Mouse (Mus musculus) brown adipose tissue, adult 24 weeks (tissue): ENCODE data around the gene Pou2f3. TPM values are rescaled to one million over a fixed set of nuclear protein-coding genes. Genes with fewer than 3 reads are reported as not detected.

ENCODE experiments used
- H3K27ac ChIP-seq: fragments of 200-500 bp; replicated peaks from 2 replicates; pipeline ENCODE4 v1.5.1; 2012; ENCODE audit warnings: low read depth, mild to moderate bottlenecking, low read length
- H3K4me1 ChIP-seq: fragments of 200-500 bp; 2 replicates; pipeline ENCODE4 v1.6.1; 2012; ENCODE audit warnings: low read length, mixed read lengths; ENCODE audit not compliant: control insufficient read depth, insufficient read depth, insufficient read length
- H3K4me3 ChIP-seq: fragments of 200-500 bp; 2 replicates; pipeline ENCODE4 v1.5.1; 2012; ENCODE audit warnings: low read depth, mild to moderate bottlenecking, low read length, moderate library complexity; ENCODE audit not compliant: insufficient read depth
- polyA plus RNA-seq: library from polyadenylated mRNA; stranded (reverse); fragments of >200 nt; gene quantifications from 2 replicates; pipeline ENCODE4 v1.2.4, GENCODE M21; 2012; ENCODE audit not compliant: missing spikeins, insufficient read depth, insufficient read length

Pou2f3 gene
- polyA plus RNA-seq, 1 experiment: not detected

GRCm38 (mm10) chr9:43236576-43236975 is 26.4 kb upstream of the Pou2f3 start:
- Histone ChIP-seq H3K27ac (peak overlapping the region; percentile 68; the same call in 1 of the 2 replicates), H3K4me1 (peaks cover 12% of the 10 kb centered on the region), H3K4me3 (peak overlapping the region; percentile 88; the same call in 1 of the 2 replicates)

- Histone ChIP-seq H3K27ac (no peak overlapping the region), H3K4me3 (no peak overlapping the region), H3K4me1 (peaks cover 16% of the 10 kb centered on the region)
These were observed 25.9 kb upstream of the Pou2f3 start for GRCm38 (mm10) chr9:43236106-43236505.

GRCm38 (mm10) chr9:43235336-43235735 is 25.2 kb upstream of the Pou2f3 start:
- Histone ChIP-seq H3K4me3 (no peak overlapping the region), H3K4me1 (peaks cover 21% of the 10 kb centered on the region), H3K27ac (no peak overlapping the region)

- Histone ChIP-seq H3K4me3 (no peak overlapping the region), H3K4me1 (peaks cover 21% of the 10 kb centered on the region), H3K27ac (no peak overlapping the region)
These were observed 24.3 kb upstream of the Pou2f3 start for GRCm38 (mm10) chr9:43234496-43234895.

- H3K27ac ChIP-seq: no peak overlapping the region
- H3K4me3 ChIP-seq: no peak overlapping the region
- H3K4me1 ChIP-seq: peaks cover 27% of the 10 kb centered on the region
These were observed 23.3 kb upstream of the Pou2f3 start for GRCm38 (mm10) chr9:43233515-43233914.

GRCm38 (mm10) chr9:43233044-43233443 is 22.9 kb upstream of the Pou2f3 start:
- peaks cover 29% of the 10 kb centered on the region for H3K4me1 ChIP-seq
- no peak overlapping the region for H3K27ac ChIP-seq
- H3K4me3 ChIP-seq: no peak overlapping the region

- H3K27ac ChIP-seq: no peak overlapping the region; the same call in 1 of the 2 replicates
- H3K4me1 ChIP-seq: peaks cover 33% of the 10 kb centered on the region
- no peak overlapping the region for H3K4me3 ChIP-seq
These were observed 22.1 kb upstream of the Pou2f3 start for GRCm38 (mm10) chr9:43232286-43232685.

GRCm38 (mm10) chr9:43231805-43232204 is 21.6 kb upstream of the Pou2f3 start:
- H3K27ac ChIP-seq: peak overlapping the region; percentile 50
- peaks cover 31% of the 10 kb centered on the region for H3K4me1 ChIP-seq
- no peak overlapping the region for H3K4me3 ChIP-seq

- Histone ChIP-seq H3K4me3 (no peak overlapping the region), H3K27ac (peak overlapping the region; percentile 50; the same call in 1 of the 2 replicates), H3K4me1 (peaks cover 35% of the 10 kb centered on the region)
These were observed 20.7 kb upstream of the Pou2f3 start for GRCm38 (mm10) chr9:43230886-43231285.

GRCm38 (mm10) chr9:43229962-43230361 is 19.8 kb upstream of the Pou2f3 start:
- H3K4me3 ChIP-seq: no peak overlapping the region
- peaks cover 44% of the 10 kb centered on the region for H3K4me1 ChIP-seq
- H3K27ac ChIP-seq: no peak overlapping the region

- Histone ChIP-seq H3K27ac (0 out of 2 replicates have a peak overlapping the region, but pooled peaks have one; percentile 15), H3K4me1 (peaks cover 47% of the 10 kb centered on the region), H3K4me3 (no peak overlapping the region)
These were observed 19.3 kb upstream of the Pou2f3 start for GRCm38 (mm10) chr9:43229398-43229895.

GRCm38 (mm10) chr9:43228745-43229144 is 18.6 kb upstream of the Pou2f3 start:
- Histone ChIP-seq H3K4me1 (peaks cover 46% of the 10 kb centered on the region), H3K27ac (0 out of 2 replicates have a peak overlapping the region, but pooled peaks have one; percentile 15), H3K4me3 (no peak overlapping the region)

GRCm38 (mm10) chr9:43227626-43228025 is 17.5 kb upstream of the Pou2f3 start:
- peaks cover 42% of the 10 kb centered on the region for H3K4me1 ChIP-seq
- H3K27ac ChIP-seq: 0 out of 2 replicates have a peak overlapping the region, but pooled peaks have one; percentile 13
- no peak overlapping the region for H3K4me3 ChIP-seq

- no peak overlapping the region for H3K27ac ChIP-seq
- no peak overlapping the region for H3K4me3 ChIP-seq
- H3K4me1 ChIP-seq: peaks cover 42% of the 10 kb centered on the region
These were observed 16.5 kb upstream of the Pou2f3 start for GRCm38 (mm10) chr9:43226573-43227160.

- Histone ChIP-seq H3K4me1 (peaks cover 33% of the 10 kb centered on the region), H3K4me3 (no peak overlapping the region), H3K27ac (peak overlapping the region; percentile 7; the same call in 1 of the 2 replicates)
These were observed 15.3 kb upstream of the Pou2f3 start for GRCm38 (mm10) chr9:43225481-43225880.

GRCm38 (mm10) chr9:43224771-43225355 is 14.7 kb upstream of the Pou2f3 start:
- peak overlapping the region; percentile 7; the same call in 1 of the 2 replicates for H3K27ac ChIP-seq
- no peak overlapping the region for H3K4me3 ChIP-seq
- H3K4me1 ChIP-seq: peaks cover 32% of the 10 kb centered on the region
